Mouse (Mus musculus) adrenal gland, postnatal 36 days (tissue): ENCODE measurements at regions not wholly inside any gene's neighbourhood (a gene's known extent, or its start where the extent isn't known, plus 50 kb on each side); places are given as distances from the start of the nearest gene placed in this dataset.
A peak's percentile ranks its signal among the peaks of the same experiment; 100 is the strongest.

Experiments used
- DNase-seq, 2 experiments: peaks; one replicate each; pipeline ENCODE4 v3.0.0; 2021; ENCODE audit warnings: mixed read lengths in 1 of 2

- peak; percentile 22 to 47 for DNase-seq
These were observed 89.7 kb downstream of the Mn1 start for GRCm38 (mm10) chr5:111506821-111507220.

- no peak for DNase-seq
These were observed 90.2 kb downstream of the Mn1 start for GRCm38 (mm10) chr5:111507332-111507731.

GRCm38 (mm10) chr5:111509014-111509561 is 91.9 kb downstream of the Mn1 start:
- peak; percentile 51 to 75 for DNase-seq

GRCm38 (mm10) chr5:111509575-111510057 is 92.5 kb downstream of the Mn1 start:
- DNase-seq, result no peak

- no peak for DNase-seq
These were observed 93.2 kb downstream of the Mn1 start for GRCm38 (mm10) chr5:111510183-111510878.

GRCm38 (mm10) chr5:111510879-111511231 is 93.7 kb downstream of the Mn1 start:
- DNase-seq, result no peak

- DNase-seq, result no peak
These were observed 94.8 kb downstream of the Mn1 start for GRCm38 (mm10) chr5:111511982-111512381.

- no peak for DNase-seq
These were observed 96.8 kb downstream of the Mn1 start for GRCm38 (mm10) chr5:111513976-111514375.

- DNase-seq, result no peak
These were observed 101.9 kb downstream of the Mn1 start for GRCm38 (mm10) chr5:111519059-111519458.

GRCm38 (mm10) chr5:111519500-111520041 is 102.4 kb downstream of the Mn1 start:
- no peak for DNase-seq

- DNase-seq, result no peak
These were observed 104.7 kb downstream of the Mn1 start for GRCm38 (mm10) chr5:111521866-111522265.

- DNase-seq, result no peak
These were observed 105.4 kb downstream of the Mn1 start for GRCm38 (mm10) chr5:111522586-111522985.

GRCm38 (mm10) chr5:111527741-111528140 is 110.6 kb downstream of the Mn1 start:
- DNase-seq, result no peak

- no peak for DNase-seq
These were observed 111.9 kb downstream of the Mn1 start for GRCm38 (mm10) chr5:111529096-111529495.

GRCm38 (mm10) chr5:111530628-111531524 is 113.7 kb downstream of the Mn1 start:
- DNase-seq, result no peak

- no peak for DNase-seq
These were observed 115.4 kb downstream of the Mn1 start for GRCm38 (mm10) chr5:111532446-111533035.

GRCm38 (mm10) chr5:111535978-111536377 is 118.8 kb downstream of the Mn1 start:
- DNase-seq, result peak; percentile 57 to 68

GRCm38 (mm10) chr5:111538560-111539450 is 121.6 kb downstream of the Mn1 start:
- DNase-seq, result no peak

- no peak for DNase-seq
These were observed 123.3 kb downstream of the Mn1 start for GRCm38 (mm10) chr5:111540486-111540885.

- no peak for DNase-seq
These were observed 124.9 kb downstream of the Mn1 start for GRCm38 (mm10) chr5:111542077-111542476.
